Mouse (Mus musculus) neutrophil, adult 59 days (primary cell): ENCODE results near the gene Sun1. TPM values are rescaled to one million over a fixed set of nuclear protein-coding genes. Genes with fewer than 3 reads are reported as not detected.

Source experiments
- total RNA-seq, 2 experiments: library from RNA; stranded (reverse); gene quantifications; 1 replicate in 1 of 2; 2 replicates in 1 of 2; pipeline ENCODE4 v1.2.4; 2023

Gene Sun1
- 10 to 100 TPM; 57.5 to 65.3 TPM for total RNA-seq

GRCm38 (mm10) chr5:139199995-139200769 lies at the start of gene Sun1:
Gene Sun1 (plus strand): TSS chr5:139200637.

GRCm38 (mm10) chr5:139252081-139252909 lies 51.9 kb downstream of the Sun1 start, which contains the start of gene Get4:
Gene Get4 (plus strand): TSS chr5:139252324.

Other genes with a start within 250 kb of the Sun1 start
- gene Pdgfa, start 203.3 kb upstream of the Sun1 start, total RNA-seq: under 1 TPM; 0.24 to 0.44 TPM
- gene Prkar1b, start 50.6 kb upstream of the Sun1 start, total RNA-seq: under 1 TPM; 0.35 to 0.53 TPM
- gene Dnaaf5, start 50.4 kb upstream of the Sun1 start, total RNA-seq: 1 to 10 TPM; 4.0 to 4.8 TPM
- gene Get4, start 51.7 kb downstream of the Sun1 start, total RNA-seq: 10 to 100 TPM; 31.9 to 34.4 TPM
- gene Adap1, start 125.0 kb downstream of the Sun1 start, total RNA-seq: 10 to 100 TPM; 77.5 to 95.1 TPM
- 10 to 100 TPM; 25.7 to 26.6 TPM for gene Cox19, start 150.8 kb downstream of the Sun1 start, total RNA-seq
- gene Cyp2w1, start 152.0 kb downstream of the Sun1 start, total RNA-seq: not detected
- 10 to 100 TPM in 1 of 2 experiments, 1 to 10 TPM in 1; 9.1 to 10.2 TPM for gene Gpr146, start 177.1 kb downstream of the Sun1 start, total RNA-seq
- 10 to 100 TPM; 29.8 to 32.2 TPM for gene C130050O18Rik, start 204.6 kb downstream of the Sun1 start, total RNA-seq
- gene Gper1, start 222.5 kb downstream of the Sun1 start, total RNA-seq: under 1 TPM; 0.24 to 0.29 TPM